Mouse (Mus musculus) hindbrain, embryonic 13.5 days (tissue): ENCODE measurements around the gene Ndufb7. TPM values are rescaled to one million over a fixed set of nuclear protein-coding genes. Genes with fewer than 3 reads are reported as not detected.
"Not testable (repeated sequence)": the region's sequence is repeated elsewhere in the genome, so short reads cannot be mapped to it uniquely, and the experiment has no call there.

ENCODE experiments used
- ATAC-seq: fragments of 200-750 bp; cut with Nextera tagmentation; 2 replicates; pipeline ENCODE4 v1.8.0; 2017; ENCODE audit warnings: moderate TSS enrichment; ENCODE audit not compliant: low FRiP score
- H3K27ac ChIP-seq: fragments of 300-500 bp; sonication (generic); 2 replicates; pipeline ENCODE4 v1.5.1; 2015; ENCODE audit warnings: inconsistent platforms, mild to moderate bottlenecking, moderate library complexity
- H3K27me3 ChIP-seq: fragments of 300-500 bp; sonication (generic); 2 replicates; pipeline ENCODE4 v1.6.1; 2015; ENCODE audit warnings: mild to moderate bottlenecking, inconsistent platforms
- H3K36me3 ChIP-seq: fragments of 300-500 bp; sonication (generic); 2 replicates; pipeline ENCODE4 v1.6.1; 2015; ENCODE audit warnings: mild to moderate bottlenecking, inconsistent platforms
- H3K4me1 ChIP-seq: fragments of 300-500 bp; sonication (generic); replicated peaks from 2 replicates; pipeline ENCODE4 v1.6.1; 2015; ENCODE audit warnings: inconsistent platforms
- H3K4me2 ChIP-seq: fragments of 300-500 bp; sonication (generic); 2 replicates; pipeline ENCODE4 v1.6.1; 2015; ENCODE audit warnings: inconsistent platforms, mild to moderate bottlenecking, moderate library complexity
- H3K4me3 ChIP-seq: fragments of 300-500 bp; sonication (generic); 2 replicates; pipeline ENCODE4 v1.5.1; 2015; ENCODE audit warnings: mild to moderate bottlenecking, inconsistent platforms
- H3K9ac ChIP-seq: fragments of 300-500 bp; sonication (generic); 2 replicates; pipeline ENCODE4 v1.6.1; 2015; ENCODE audit warnings: mild to moderate bottlenecking, inconsistent platforms
- H3K9me3 ChIP-seq: fragments of 300-500 bp; sonication (generic); 2 replicates; pipeline ENCODE4 v1.6.1; 2016; ENCODE audit warnings: inconsistent platforms
- WGBS: fragments of 180-500 bp; shearing (Covaris S2); methylation state at CpG from one replicate; pipeline ENCODE4 v1.1.7; 2015; 5-methylcytosine and 5-hydroxymethylcytosine counted together
- polyA plus RNA-seq: library from polyadenylated mRNA; unstranded; fragments of >200 nt; fragmentation: Nextera tagmentation; extraction: Ambion mirVana; gene quantifications from 2 replicates; pipeline ENCODE4 v1.2.1, GENCODE M21; 2015

The Ndufb7 gene
- polyA plus RNA-seq, 1 experiment from 2014 or later: 381 TPM

GRCm38 (mm10) chr8:83594167-83595049, 27.9 kb downstream of the Ndufb7 start:
- ATAC-seq: peak; percentile 98
- peaks cover 41% of the 10 kb centered on the region for H3K4me1 ChIP-seq
- peak overlapping the region; percentile 98 for H3K9ac ChIP-seq
- H3K4me2 ChIP-seq: peak overlapping the region; percentile 90
- peak overlapping the region; percentile 98 for H3K4me3 ChIP-seq
- under 1% methylated on average over 43 of the region's 43 CpGs for whole genome bisulfite sequencing
- H3K27ac ChIP-seq: peak overlapping the region; percentile 95
- H3K27me3 ChIP-seq: no peaks in the 10 kb centered on the region
- H3K36me3 ChIP-seq: 0 out of 2 replicates have a peak, but pooled peaks cover 5% of the 10 kb centered on the region
- H3K9me3 ChIP-seq: no peaks in the 10 kb centered on the region

DNA sequence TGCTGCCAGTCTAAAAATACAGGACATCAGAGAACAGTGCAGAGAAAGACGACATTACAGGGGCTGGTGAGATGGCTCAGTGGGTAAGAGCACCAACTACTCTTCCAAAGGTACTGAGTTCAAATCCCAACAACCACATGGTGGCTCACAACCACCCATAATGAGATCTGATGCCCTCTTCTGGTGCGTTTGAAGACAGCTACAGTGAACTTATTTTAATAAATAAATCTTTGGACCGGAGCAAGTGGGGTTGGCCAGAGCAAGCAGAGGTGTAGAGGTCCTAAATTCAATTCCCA, 28.5 kb downstream of the Ndufb7 start:
- peak overlapping the region; percentile 66 for H3K9ac ChIP-seq
- not testable (repeated sequence) for ATAC-seq

DNA sequence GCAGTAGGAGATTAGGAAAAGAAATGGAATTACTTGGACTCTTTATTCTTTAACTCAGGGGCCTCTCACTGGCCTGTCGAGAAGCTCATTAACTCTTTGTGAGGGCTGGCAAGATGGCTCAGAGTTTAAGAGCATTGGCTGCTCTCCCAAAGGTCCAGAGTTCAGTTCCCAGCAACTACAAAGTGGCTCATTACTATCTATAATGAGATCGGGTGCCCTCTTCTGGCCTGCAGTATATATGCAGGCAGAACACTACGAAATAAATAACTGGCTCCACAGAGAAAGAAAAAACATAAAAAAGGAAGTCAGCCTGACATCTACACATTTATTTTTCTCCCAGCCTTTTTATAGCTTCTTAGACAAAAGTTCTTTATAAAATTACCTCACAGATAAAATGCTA, 29.9 kb downstream of the Ndufb7 start:
- Histone ChIP-seq H3K36me3 (no peaks in the 10 kb centered on the region), H3K9ac (no peak overlapping the region), H3K27ac (no peak overlapping the region), H3K4me1 (peaks cover 21% of the 10 kb centered on the region), H3K4me2 (no peak overlapping the region), H3K9me3 (no peaks in the 10 kb centered on the region), H3K4me3 (no peak overlapping the region), H3K27me3 (no peaks in the 10 kb centered on the region)
- WGBS: 17% methylated on average over 3 of the region's 3 CpGs
- no peak for ATAC-seq

More for the DNA sequence above, 28.5 kb downstream of the Ndufb7 start:
- H3K27me3 ChIP-seq, H3K9me3 ChIP-seq, H3K36me3 ChIP-seq: not testable (repeated sequence)
- WGBS: 58% methylated on average over 3 of the region's 3 CpGs
- peak overlapping the region; percentile 98 for H3K4me3 ChIP-seq
- peak overlapping the region; percentile 95 for H3K27ac ChIP-seq
- peaks cover 35% of the 10 kb centered on the region for H3K4me1 ChIP-seq
- H3K4me2 ChIP-seq: peak overlapping the region; percentile 90

- Histone ChIP-seq H3K36me3 (no peaks in the 10 kb centered on the region), H3K4me2 (no peak overlapping the region), H3K4me1 (peaks cover 3% of the 10 kb centered on the region), H3K4me3 (no peak overlapping the region), H3K9me3 (no peaks in the 10 kb centered on the region), H3K27ac (no peak overlapping the region), H3K9ac (no peak overlapping the region), H3K27me3 (no peaks in the 10 kb centered on the region)
- 7% methylated on average over 1 of the region's 1 CpGs for WGBS
- ATAC-seq: no peak
Measured at GRCm38 (mm10) chr8:83598146-83598545, 31.7 kb downstream of the Ndufb7 start.

DNA sequence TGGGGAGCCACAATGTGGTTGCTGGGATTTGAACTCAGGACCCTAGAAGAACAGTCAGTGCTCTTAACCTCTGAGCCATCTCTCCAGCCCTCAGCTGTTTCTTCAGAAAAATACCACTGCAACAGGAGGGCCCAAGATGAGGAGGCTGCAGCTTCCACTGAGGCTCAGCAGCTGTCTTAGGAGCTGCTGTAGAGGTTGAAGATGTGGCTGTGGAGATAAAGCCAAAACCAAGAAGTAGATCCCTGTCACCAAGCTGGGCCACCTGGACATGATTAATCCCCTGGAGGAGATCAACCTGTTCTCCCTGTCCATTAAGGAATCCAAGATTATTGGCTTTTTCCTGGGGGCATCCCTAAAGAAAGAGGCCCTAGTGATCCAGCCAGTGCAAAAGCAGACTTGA, 33.3 kb downstream of the Ndufb7 start:
- Histone ChIP-seq H3K27me3 (no peaks in the 10 kb centered on the region), H3K27ac (no peak overlapping the region), H3K4me2 (no peak overlapping the region), H3K4me1 (no peaks in the 10 kb centered on the region), H3K36me3 (no peaks in the 10 kb centered on the region), H3K4me3 (no peak overlapping the region), H3K9me3 (no peaks in the 10 kb centered on the region), H3K9ac (no peak overlapping the region)
- ATAC-seq: no peak

DNA sequence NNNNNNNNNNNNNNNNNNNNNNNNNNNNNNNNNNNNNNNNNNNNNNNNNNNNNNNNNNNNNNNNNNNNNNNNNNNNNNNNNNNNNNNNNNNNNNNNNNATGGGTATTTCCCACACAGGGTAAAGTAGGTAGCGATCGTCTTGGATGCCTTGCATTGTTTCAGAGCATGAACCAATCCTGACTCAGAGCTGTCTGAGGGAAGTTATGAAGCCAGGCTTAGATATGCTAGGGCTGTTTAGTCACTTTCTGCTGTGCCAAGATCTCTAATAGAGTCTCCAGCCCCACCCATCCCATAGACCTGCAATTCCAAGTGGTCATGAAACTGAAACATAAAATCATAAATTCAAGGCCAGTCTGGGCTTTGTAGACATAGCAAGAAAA, 36.2 kb downstream of the Ndufb7 start:
- 77% methylated on average over 2 of the region's 2 CpGs for WGBS
- H3K4me1 ChIP-seq: peaks cover 9% of the 10 kb centered on the region
- H3K36me3 ChIP-seq: no peaks in the 10 kb centered on the region
- no peak overlapping the region for H3K4me3 ChIP-seq
- no peaks in the 10 kb centered on the region for H3K27me3 ChIP-seq
- no peak overlapping the region for H3K27ac ChIP-seq
- ATAC-seq: no peak
- no peak overlapping the region for H3K9ac ChIP-seq
- no peak overlapping the region for H3K4me2 ChIP-seq
- H3K9me3 ChIP-seq: no peaks in the 10 kb centered on the region

DNA sequence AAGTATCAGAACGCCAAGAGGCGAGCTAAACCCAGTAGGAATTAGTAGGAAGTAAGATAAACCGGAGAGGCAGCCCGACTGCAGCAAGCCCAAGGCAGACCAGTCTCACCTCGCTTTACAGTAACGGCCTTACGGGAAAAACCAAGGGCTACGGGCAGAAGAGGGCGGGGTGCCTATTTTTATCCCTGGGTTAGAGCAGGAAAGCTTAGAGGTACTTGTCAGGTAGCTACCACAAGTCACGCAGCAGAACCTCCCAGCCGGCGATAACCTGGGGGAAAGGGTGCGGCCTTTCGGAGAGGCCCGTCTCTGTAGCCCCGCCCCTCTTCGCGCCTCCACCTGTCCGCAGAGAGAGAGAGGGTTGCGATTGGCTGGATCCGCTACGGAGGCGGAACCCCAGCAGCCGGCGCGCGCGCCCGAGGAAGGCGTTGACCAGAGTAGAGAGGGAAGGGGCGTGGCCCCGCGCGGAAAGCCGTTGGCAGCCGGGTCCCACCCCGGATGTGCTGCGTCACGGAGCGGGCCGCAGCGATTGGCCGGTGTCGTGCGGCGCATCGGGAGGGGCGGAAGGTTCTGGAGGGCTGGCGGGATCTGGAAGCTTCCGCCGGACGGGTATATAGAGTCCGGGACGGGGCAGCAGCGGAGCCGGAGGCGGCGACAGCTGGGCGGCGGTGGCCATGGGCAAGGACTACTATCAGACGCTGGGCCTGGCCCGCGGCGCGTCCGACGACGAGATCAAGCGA, 41.4 kb downstream of the Ndufb7 start, which contains the start of the genes Tecr and Dnajb1:
Gene Tecr, minus strand, starts transcription at position 311 of the 737 bp plus-strand sequence.
Gene Dnajb1, plus strand, starts transcription at position 533 of the 737 bp plus-strand sequence.
- WGBS: under 1% methylated on average over 67 of the region's 69 CpGs
- Histone ChIP-seq H3K27me3 (no peaks in the 10 kb centered on the region), H3K4me1 (peaks cover 33% of the 10 kb centered on the region), H3K9me3 (no peaks in the 10 kb centered on the region), H3K36me3 (peaks cover 31% of the 10 kb centered on the region), H3K27ac (peak within 1 kb of the TSS; percentile 98), H3K9ac (peak within 1 kb of the TSS; percentile 89), H3K4me2 (peak within 1 kb of the TSS; percentile 90), H3K4me3 (peak within 1 kb of the TSS; percentile 75)
- ATAC-seq: peak; percentile 97

DNA sequence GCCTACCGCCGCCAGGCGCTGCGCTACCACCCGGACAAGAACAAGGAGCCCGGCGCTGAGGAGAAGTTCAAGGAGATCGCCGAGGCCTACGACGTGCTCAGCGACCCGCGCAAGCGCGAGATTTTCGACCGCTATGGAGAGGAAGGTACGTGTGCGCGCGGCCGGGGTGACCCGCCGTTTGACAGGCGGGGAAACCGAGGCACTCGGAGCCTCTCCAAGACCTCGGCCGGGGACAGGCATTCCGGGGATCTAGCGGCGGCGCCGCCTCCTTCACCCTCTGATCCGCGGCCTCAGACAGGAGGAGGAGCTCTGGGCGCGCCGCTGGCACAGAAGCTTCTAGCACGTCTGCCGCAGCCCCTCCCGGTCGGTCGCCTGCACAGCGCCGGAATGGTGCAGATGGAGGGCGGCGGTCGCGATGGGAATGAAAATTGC, 41.9 kb downstream of the Ndufb7 start:
- peak overlapping the region; percentile 75 for H3K4me3 ChIP-seq
- peak; percentile 76 for ATAC-seq
- H3K9me3 ChIP-seq: no peaks in the 10 kb centered on the region
- peak overlapping the region; percentile 90 for H3K4me2 ChIP-seq
- peaks cover 33% of the 10 kb centered on the region for H3K4me1 ChIP-seq
- peaks cover 37% of the 10 kb centered on the region for H3K36me3 ChIP-seq
- H3K27ac ChIP-seq: peak overlapping the region; percentile 98
- no peaks in the 10 kb centered on the region for H3K27me3 ChIP-seq
- under 1% methylated on average over 49 of the region's 51 CpGs for WGBS
- H3K9ac ChIP-seq: peak overlapping the region; percentile 89

GRCm38 (mm10) chr8:83609086-83609485, 42.6 kb downstream of the Ndufb7 start:
- H3K4me2 ChIP-seq: peak overlapping the region; percentile 90
- H3K9ac ChIP-seq: peak overlapping the region; percentile 89
- H3K27me3 ChIP-seq: no peaks in the 10 kb centered on the region
- no peaks in the 10 kb centered on the region for H3K9me3 ChIP-seq
- peaks cover 43% of the 10 kb centered on the region for H3K36me3 ChIP-seq
- ATAC-seq: no peak
- peaks cover 33% of the 10 kb centered on the region for H3K4me1 ChIP-seq
- WGBS: 35% methylated on average over 9 of the region's 9 CpGs
- peak overlapping the region; percentile 98; the same call in 1 of the 2 replicates for H3K27ac ChIP-seq
- H3K4me3 ChIP-seq: peak overlapping the region; percentile 75

DNA sequence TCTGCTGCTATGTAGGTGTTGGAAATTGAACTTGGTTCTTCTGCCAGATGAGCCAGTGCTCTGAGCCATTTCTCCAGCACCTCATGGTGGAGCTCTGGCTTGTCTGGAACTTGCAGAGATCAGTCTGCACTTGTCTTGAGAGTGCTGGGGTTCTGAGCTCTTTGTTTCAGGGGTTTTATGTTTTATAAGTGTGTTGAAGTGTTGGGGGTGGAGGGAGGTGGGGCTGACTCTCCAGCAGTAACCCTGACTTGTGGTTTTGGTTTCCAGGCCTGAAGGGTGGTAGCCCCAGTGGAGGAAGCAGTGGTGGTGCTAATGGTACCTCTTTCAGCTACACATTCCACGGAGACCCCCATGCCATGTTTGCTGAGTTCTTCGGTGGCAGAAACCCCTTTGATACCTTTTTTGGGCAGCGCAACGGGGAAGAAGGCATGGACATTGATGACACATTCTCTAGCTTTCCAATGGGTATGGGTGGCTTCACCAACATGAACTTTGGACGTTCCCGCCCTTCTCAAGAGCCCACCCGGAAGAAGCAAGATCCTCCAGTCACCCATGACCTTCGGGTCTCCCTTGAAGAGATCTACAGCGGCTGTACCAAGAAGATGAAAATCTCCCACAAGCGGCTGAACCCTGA, 43.2 kb downstream of the Ndufb7 start:
- Histone ChIP-seq H3K9ac (peak overlapping the region; percentile 89), H3K36me3 (peaks cover 47% of the 10 kb centered on the region), H3K9me3 (no peaks in the 10 kb centered on the region), H3K27ac (no peak overlapping the region), H3K27me3 (no peaks in the 10 kb centered on the region), H3K4me2 (peak overlapping the region; percentile 90), H3K4me3 (peak overlapping the region; percentile 75), H3K4me1 (peaks cover 33% of the 10 kb centered on the region)
- no peak for ATAC-seq
- WGBS: 97% methylated on average over 10 of the region's 10 CpGs

- WGBS: 92% methylated on average over 4 of the region's 4 CpGs
- no peak overlapping the region for H3K4me2 ChIP-seq
- peaks cover 28% of the 10 kb centered on the region for H3K4me1 ChIP-seq
- no peak overlapping the region for H3K4me3 ChIP-seq
- no peaks in the 10 kb centered on the region for H3K27me3 ChIP-seq
- no peak overlapping the region for H3K27ac ChIP-seq
- no peaks in the 10 kb centered on the region for H3K9me3 ChIP-seq
- peaks cover 47% of the 10 kb centered on the region for H3K36me3 ChIP-seq
- H3K9ac ChIP-seq: no peak overlapping the region
- no peak for ATAC-seq
Measured at GRCm38 (mm10) chr8:83611921-83612320, 45.5 kb downstream of the Ndufb7 start.

DNA sequence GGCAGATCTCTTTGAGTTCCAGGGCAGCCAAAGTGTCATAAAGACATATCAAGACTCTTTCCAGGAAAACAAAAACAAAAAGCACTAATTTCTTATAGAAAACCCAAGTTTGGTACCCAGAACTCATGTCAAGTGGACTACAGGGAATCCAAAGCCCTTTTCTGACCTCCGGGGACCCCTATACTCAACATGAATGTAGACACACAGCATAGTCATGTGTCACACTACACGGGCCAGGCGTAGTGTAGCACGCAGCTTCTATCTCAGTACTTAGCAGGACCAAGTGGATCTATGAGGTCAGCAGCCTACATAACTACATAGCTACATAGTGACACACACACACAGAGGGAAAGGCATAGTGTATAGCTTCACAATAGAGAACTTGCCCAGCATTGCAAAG, 47.2 kb downstream of the Ndufb7 start:
- no peaks in the 10 kb centered on the region for H3K27me3 ChIP-seq
- peaks cover 47% of the 10 kb centered on the region for H3K36me3 ChIP-seq
- over 99% methylated on average over 4 of the region's 4 CpGs for WGBS
- no peak overlapping the region for H3K4me3 ChIP-seq
- no peak overlapping the region for H3K9ac ChIP-seq
- ATAC-seq: no peak
- no peaks in the 10 kb centered on the region for H3K9me3 ChIP-seq
- H3K27ac ChIP-seq: no peak overlapping the region
- H3K4me2 ChIP-seq: no peak overlapping the region
- peaks cover 23% of the 10 kb centered on the region for H3K4me1 ChIP-seq
